Mouse (Mus musculus) common myeloid progenitor, adult 5-6 weeks (primary cell): ENCODE measurements around the gene Krtap6-1. TPM values are rescaled to one million over a fixed set of nuclear protein-coding genes. Genes with fewer than 3 reads are reported as not detected.
"Not testable (repeated sequence)": the region's sequence is repeated elsewhere in the genome, so short reads cannot be mapped to it uniquely, and the experiment has no call there.

Experiments used
- ATAC-seq: replicated peaks from 2 replicates; pipeline ENCODE4 v1.8.0; 2016; ENCODE audit warnings: low read depth, mild to moderate bottlenecking, moderate TSS enrichment, inconsistent platforms; ENCODE audit not compliant: poor library complexity, severe bottlenecking
- total RNA-seq: library from RNA; stranded (forward); fragments of 200-1000, 187-1606 nt; gene quantifications from 2 replicates; pipeline ENCODE4 v1.2.3, GENCODE M21; 2017

Krtap6-1 gene
- not detected in 2 replicates for total RNA-seq

DNA sequence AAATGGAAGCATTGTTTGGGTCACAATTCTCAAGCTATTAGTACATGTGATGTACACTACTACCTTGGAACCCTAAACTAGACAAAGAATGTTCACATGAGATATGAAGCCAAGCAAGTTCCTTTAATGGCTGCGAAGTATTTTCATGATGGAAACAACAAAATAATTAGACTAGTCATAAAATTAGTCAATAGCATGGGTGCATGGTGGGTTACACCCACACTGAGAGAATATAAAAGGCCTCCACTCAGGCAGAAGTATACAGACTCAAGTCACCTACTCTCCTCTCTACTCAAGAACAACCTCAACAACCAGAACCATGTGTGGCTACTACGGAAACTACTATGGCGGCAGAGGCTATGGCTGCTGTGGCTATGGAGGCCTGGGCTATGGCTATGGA, at the start of gene Krtap6-1:
Krtap6-1 (plus strand) TSS at position 301 of the 400 bp plus-strand sequence.
- ATAC-seq = not testable (repeated sequence)

DNA sequence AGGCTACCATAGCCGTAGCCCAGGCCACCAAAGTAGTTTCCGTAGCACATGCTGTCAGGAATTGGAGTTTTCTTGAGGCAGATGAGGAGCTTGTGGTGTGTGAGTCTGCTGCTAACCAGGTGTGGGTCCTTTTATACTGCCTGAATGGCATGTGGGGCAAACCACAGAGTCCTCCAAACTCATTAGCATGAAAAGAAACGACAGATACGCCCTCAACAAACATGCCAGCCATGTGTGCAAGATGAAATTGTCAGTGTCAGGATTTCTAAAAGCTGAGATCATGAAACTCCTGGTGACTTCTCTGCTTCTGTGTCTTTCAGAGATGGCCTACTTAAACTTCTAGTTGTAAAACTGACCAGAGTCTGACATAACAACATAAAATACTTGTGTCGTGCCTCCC, 20.8 kb upstream of the Krtap6-1 start, which contains the start of gene Krtap22-2:
Krtap22-2 (minus strand) TSS at position 101 of the 400 bp plus-strand sequence.
- ATAC-seq = no peak

DNA sequence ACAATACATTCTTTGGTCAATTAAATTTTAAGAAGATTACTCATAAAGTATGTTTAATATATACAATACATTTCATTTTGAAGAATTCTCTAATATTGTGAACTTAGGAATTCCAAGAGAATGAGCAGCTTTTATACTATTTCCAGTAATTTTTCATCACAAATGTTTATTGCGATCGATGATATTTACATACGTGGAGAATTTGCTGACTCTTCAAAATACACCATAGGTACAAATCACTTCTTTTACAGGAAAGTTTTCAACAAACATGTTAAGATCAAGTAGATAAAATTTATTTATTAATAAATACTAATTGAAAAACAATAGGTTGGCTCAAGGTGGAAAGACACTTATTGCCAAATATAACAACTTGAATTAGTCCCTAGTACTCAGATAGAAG, 17.5 kb upstream of the Krtap6-1 start:
- no peak for ATAC-seq

DNA sequence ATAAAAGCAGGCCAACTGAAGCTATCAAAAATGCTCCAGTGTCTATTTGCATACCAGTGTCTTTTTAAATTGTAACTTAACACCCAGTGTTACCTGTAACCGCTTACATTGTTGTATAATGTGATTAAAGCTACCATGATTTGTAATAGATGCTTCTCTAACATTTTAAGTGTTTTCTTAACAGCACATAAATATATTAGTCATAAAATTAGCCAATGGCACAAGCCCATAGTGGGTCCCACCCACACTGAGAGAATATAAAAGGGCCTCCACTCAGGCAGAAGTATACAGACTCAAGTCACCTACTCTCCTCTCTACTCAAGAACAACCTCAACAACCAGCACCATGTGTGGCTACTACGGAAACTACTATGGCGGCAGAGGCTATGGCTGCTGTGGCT, 16.5 kb upstream of the Krtap6-1 start, which contains the start of gene Gm10229:
Gm10229 (plus strand) TSS at position 301 of the 400 bp plus-strand sequence.
- not testable (repeated sequence) for ATAC-seq

DNA sequence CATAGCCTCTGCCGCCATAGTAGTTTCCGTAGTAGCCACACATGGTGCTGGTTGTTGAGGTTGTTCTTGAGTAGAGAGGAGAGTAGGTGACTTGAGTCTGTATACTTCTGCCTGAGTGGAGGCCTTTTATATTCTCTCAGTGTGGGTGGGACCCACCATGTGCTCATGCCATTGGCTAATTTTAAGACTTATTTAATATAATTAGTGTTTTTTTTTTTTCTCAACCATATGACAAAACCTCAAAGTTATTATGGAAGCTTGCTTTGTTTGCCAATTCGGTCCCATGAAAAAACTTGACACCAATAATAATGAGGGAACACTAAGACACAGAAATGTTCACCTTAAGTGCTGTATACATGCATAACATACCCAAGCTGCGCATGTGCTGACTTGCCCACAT, 9.9 kb downstream of the Krtap6-1 start, which contains the start of gene Gm10228:
Gm10228 (minus strand) TSS at position 101 of the 400 bp plus-strand sequence.
- ATAC-seq = not testable (repeated sequence)

DNA sequence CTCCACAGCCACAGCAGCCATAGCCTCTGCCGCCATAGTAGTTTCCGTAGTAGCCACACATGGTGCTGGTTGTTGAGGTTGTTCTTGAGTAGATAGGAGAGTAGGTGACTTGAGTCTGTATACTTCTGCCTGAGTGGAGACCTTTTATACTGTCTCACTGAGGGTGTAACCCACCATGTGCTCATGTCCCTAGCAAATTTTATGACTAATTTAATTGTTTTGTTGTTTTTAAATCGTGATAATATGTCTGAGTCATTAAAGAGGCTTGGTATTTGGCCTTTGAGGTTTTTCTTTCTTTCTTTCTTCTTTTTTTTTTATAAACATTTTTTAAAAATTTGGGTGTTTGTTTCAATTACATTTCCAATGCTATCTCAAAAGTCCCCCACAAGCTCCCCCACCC, 16.3 kb downstream of the Krtap6-1 start, which contains the start of gene Krtap6-5:
Krtap6-5 (minus strand) TSS at position 101 of the 400 bp plus-strand sequence.
- ATAC-seq = no peak

DNA sequence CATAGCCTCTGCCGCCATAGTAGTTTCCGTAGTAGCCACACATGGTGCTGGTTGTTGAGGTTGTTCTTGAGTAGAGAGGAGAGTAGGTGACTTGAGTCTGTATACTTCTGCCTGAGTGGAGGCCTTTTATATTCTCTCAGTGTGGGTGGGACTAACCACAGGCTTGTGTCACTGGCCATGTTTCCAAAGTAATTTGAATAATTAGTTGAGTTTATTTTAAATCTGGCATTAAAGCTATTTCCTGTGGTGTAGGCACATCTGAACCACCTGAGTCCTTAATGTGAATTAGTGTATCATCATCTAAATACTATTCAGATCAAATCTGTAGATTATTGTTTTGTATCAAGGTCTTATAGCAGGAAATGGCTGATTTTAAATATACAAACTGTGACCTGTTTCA, 32.4 kb downstream of the Krtap6-1 start, which contains the start of gene 1110025L11Rik:
1110025L11Rik (minus strand) TSS at position 101 of the 400 bp plus-strand sequence.
- ATAC-seq = not testable (repeated sequence)

DNA sequence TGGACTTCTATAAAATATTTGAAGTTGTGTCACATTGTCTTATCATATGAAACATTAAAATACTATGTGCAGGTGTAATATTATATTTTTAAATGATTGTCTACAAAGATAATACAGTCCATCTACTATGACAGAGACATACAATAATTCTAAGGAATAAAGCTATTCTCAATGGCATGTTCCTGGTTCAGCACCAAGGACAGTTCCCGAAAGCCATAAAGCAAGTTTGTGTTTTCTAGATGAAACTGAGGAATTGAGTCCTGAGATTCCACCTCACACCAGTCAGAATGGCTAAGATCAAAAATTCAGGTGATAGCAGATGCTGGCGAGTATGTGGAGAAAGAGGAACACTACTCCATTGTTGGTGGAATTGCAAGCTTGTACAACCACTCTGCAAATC, 39.5 kb downstream of the Krtap6-1 start:
- not testable (repeated sequence) for ATAC-seq

Other genes starting within 250 kb of the Krtap6-1 start
- not detected in 2 replicates for gene Gm20741, start 219.5 kb upstream of the Krtap6-1 start, total RNA-seq
- not detected in 2 replicates for gene Krtap15, start 211.5 kb upstream of the Krtap6-1 start, total RNA-seq
- gene Krtap14, start 205.6 kb upstream of the Krtap6-1 start, total RNA-seq = not detected in 2 replicates
- not detected in 2 replicates for gene Krtap19-1, start 162.3 kb upstream of the Krtap6-1 start, total RNA-seq
- not detected in 2 replicates for gene Krtap19-2, start 157.4 kb upstream of the Krtap6-1 start, total RNA-seq
- gene Krtap19-3, start 153.7 kb upstream of the Krtap6-1 start, total RNA-seq = not detected in 2 replicates
- gene Krtap19-4, start 146.6 kb upstream of the Krtap6-1 start, total RNA-seq = not detected in 2 replicates
- not detected in 2 replicates for gene Krtap19-5, start 135.2 kb upstream of the Krtap6-1 start, total RNA-seq
- gene Krtap19-9b, start 99.4 kb upstream of the Krtap6-1 start, total RNA-seq = not detected in 2 replicates
- not detected in 2 replicates for gene Krtap16-3, start 68.8 kb upstream of the Krtap6-1 start, total RNA-seq
- not detected in 2 replicates for gene Krtap22-2, start 20.9 kb upstream of the Krtap6-1 start, total RNA-seq
- gene Gm10229, start 16.4 kb upstream of the Krtap6-1 start, total RNA-seq = not detected in 2 replicates
- not detected in 2 replicates for gene Gm10228, start 9.8 kb downstream of the Krtap6-1 start, total RNA-seq
- gene Krtap6-5, start 16.2 kb downstream of the Krtap6-1 start, total RNA-seq = not detected in 2 replicates
- gene 1110025L11Rik, start 32.3 kb downstream of the Krtap6-1 start, total RNA-seq = not detected in 2 replicates
- gene Krtap6-3, start 52.3 kb downstream of the Krtap6-1 start, total RNA-seq = not detected in 2 replicates
- not detected in 2 replicates for gene Gm6358, start 109.2 kb downstream of the Krtap6-1 start, total RNA-seq
- not detected in 2 replicates for gene Gm10061, start 119.4 kb downstream of the Krtap6-1 start, total RNA-seq
- gene Gm9789, start 126.3 kb downstream of the Krtap6-1 start, total RNA-seq = not detected in 2 replicates
- not detected in 2 replicates for gene Gm7735, start 137.8 kb downstream of the Krtap6-1 start, total RNA-seq
- not detected in 2 replicates for gene 1110057P08Rik, start 143.0 kb downstream of the Krtap6-1 start, total RNA-seq
- not detected in 2 replicates for gene Krtap20-2, start 174.2 kb downstream of the Krtap6-1 start, total RNA-seq